ENCODE assay signal across 10 mouse cellular contexts in genomic region chr16:16854836-16855235, GRCm38 (mm10). TPM values are rescaled to one million over a fixed set of nuclear protein-coding genes. Genes with fewer than 3 reads are reported as not detected.
A peak's percentile ranks its signal among the peaks of the same experiment; 100 is the strongest.
DNase-seq lines count a peak whose midpoint lies in the region; ATAC-seq and TF ChIP-seq lines count a peak whose summit lies in the region.
"Had no signal": no experiment of that assay in that cellular context is flagged by ENCODE, and none has a peak within 500 bp of the region (broad histone marks: within the 10 kb centered on the region; RNA-seq: fewer than 3 reads in every experiment).

No protein-coding gene starts in this region.

- H3K79me3 ChIP-seq in C2C12 (ENCODE audit: low read depth) = no peaks in the 10 kb centered on the region

- peak; percentile 47 for TF ChIP-seq CTCF in hindbrain, postnatal 0 days (IDR thresholded peaks at IDR 0.05; ENCODE audit: low read depth)
- TF ChIP-seq CTCF in C2C12 (IDR thresholded peaks at IDR 0.05; ENCODE audit: control insufficient read depth, insufficient read depth, insufficient read length) = peak; percentile 1

- H3K4me1 ChIP-seq in hindbrain, postnatal 0 days (ENCODE audit: insufficient read depth, low read length) = no peaks in the 10 kb centered on the region
- H3K4me1 ChIP-seq in hindbrain, embryonic 14.5 days (replicated peaks; ENCODE audit: control insufficient read depth, insufficient read depth, low read length) = no peaks in the 10 kb centered on the region
- H3K4me1 ChIP-seq: embryonic facial prominence, embryonic 12.5 days; lung, embryonic 15.5 days had no signal

- no peaks in the 10 kb centered on the region for H3K9me3 ChIP-seq in hindbrain, postnatal 0 days (ENCODE audit: low read length)
- no peaks in the 10 kb centered on the region for H3K9me3 ChIP-seq in hindbrain, embryonic 14.5 days (ENCODE audit: control insufficient read depth, low read length)
- H3K9me3 ChIP-seq: embryonic facial prominence, embryonic 12.5 days; lung, embryonic 15.5 days had no signal

- H3K27me3 ChIP-seq in hindbrain, postnatal 0 days (ENCODE audit: insufficient read depth, low read length) = no peaks in the 10 kb centered on the region
- H3K27me3 ChIP-seq in hindbrain, embryonic 14.5 days (ENCODE audit: control insufficient read depth, insufficient read depth, low read length) = no peaks in the 10 kb centered on the region
- H3K27me3 ChIP-seq in C2C12 (ENCODE audit: control insufficient read depth, insufficient read depth, insufficient read length) = peaks cover 11% of the 10 kb centered on the region
- H3K27me3 ChIP-seq: embryonic facial prominence, embryonic 12.5 days; lung, embryonic 15.5 days had no signal

- no peak overlapping the region for H3K4me3 ChIP-seq in hindbrain, postnatal 0 days (ENCODE audit: low read length)
- H3K4me3 ChIP-seq in hindbrain, embryonic 14.5 days (replicated peaks; ENCODE audit: low read length) = no peak overlapping the region
- no peak overlapping the region for H3K4me3 ChIP-seq in C2C12 (ENCODE audit: insufficient read depth, poor library complexity, severe bottlenecking)
- H3K4me3 ChIP-seq: embryonic facial prominence, embryonic 12.5 days; lung, embryonic 15.5 days had no signal

- no peak overlapping the region for H3K27ac ChIP-seq in hindbrain, postnatal 0 days
- H3K27ac ChIP-seq in hindbrain, embryonic 14.5 days = no peak overlapping the region
- H3K27ac ChIP-seq: embryonic facial prominence, embryonic 12.5 days; lung, embryonic 15.5 days had no signal

- H3K4me2 ChIP-seq in hindbrain, postnatal 0 days (ENCODE audit: low read depth, low read length) = no peak overlapping the region
- H3K4me2 ChIP-seq in hindbrain, embryonic 14.5 days (replicated peaks) = no peak overlapping the region
- H3K4me2 ChIP-seq: embryonic facial prominence, embryonic 12.5 days; lung, embryonic 15.5 days had no signal

- no peaks in the 10 kb centered on the region for H3K36me3 ChIP-seq in hindbrain, postnatal 0 days (ENCODE audit: insufficient read depth, low read length)
- H3K36me3 ChIP-seq in hindbrain, embryonic 14.5 days (replicated peaks; ENCODE audit: control insufficient read depth, insufficient read depth) = no peaks in the 10 kb centered on the region
- H3K36me3 ChIP-seq in C2C12 (ENCODE audit: control insufficient read depth, insufficient read depth) = no peaks in the 10 kb centered on the region
- H3K36me3 ChIP-seq: embryonic facial prominence, embryonic 12.5 days; lung, embryonic 15.5 days had no signal

- 29% methylated on average over 6 of the region's 6 CpGs for WGBS in hindbrain, postnatal 0 days
- 33% methylated on average over 6 of the region's 6 CpGs for WGBS in hindbrain, embryonic 14.5 days

- H3ac ChIP-seq in C2C12 (ENCODE audit: control insufficient read depth, insufficient read length, low read depth) = no peak overlapping the region

- DNase-seq in hindbrain, postnatal 0 days (ENCODE audit: low spot score) = peak; percentile 7
- no peak for DNase-seq in hindbrain, embryonic 14.5 days (ENCODE audit: low spot score)
- peak; percentile 17 to 37 for DNase-seq in layer of hippocampus, postnatal 10 days (ENCODE audit: low spot score in 2 of 2)
- peak; percentile 64 for DNase-seq in retina, embryonic 14.5 days (ENCODE audit: low spot score)
- DNase-seq in cerebellum, adult 9-11 months = no peak

- ATAC-seq in hindbrain, postnatal 0 days = no peak
- no peak for ATAC-seq in hindbrain, embryonic 14.5 days (ENCODE audit: low FRiP score)
- ATAC-seq in activated CD4-positive, CD25-positive, alpha-beta regulatory T cell, adult 4 months = peak; percentile 69
- ATAC-seq in granulocyte monocyte progenitor cell, adult 5-6 weeks (replicated peaks; ENCODE audit: poor library complexity, severe bottlenecking) = peak; percentile 67

- H3K79me2 ChIP-seq in C2C12 (ENCODE audit: control insufficient read depth, insufficient read depth) = no peaks in the 10 kb centered on the region

- no peak overlapping the region for H3K9ac ChIP-seq in hindbrain, postnatal 0 days (replicated peaks; ENCODE audit: low read length)
- H3K9ac ChIP-seq in hindbrain, embryonic 14.5 days = no peak overlapping the region
- H3K9ac ChIP-seq: embryonic facial prominence, embryonic 12.5 days; lung, embryonic 15.5 days had no signal

TF ChIP-seq in C2C12, 6 proteins besides CTCF, POLR2A, EP300 and RAD21:
- TF ChIP-seq USF1 (IDR thresholded peaks at IDR 0.05; ENCODE audit: low read depth) = no peak
- no peak for TF ChIP-seq MYOD1 (IDR thresholded peaks at IDR 0.05; ENCODE audit: control insufficient read depth, insufficient read length, low read depth)
- TF ChIP-seq FOSL1 (IDR thresholded peaks at IDR 0.05; ENCODE audit: insufficient read depth, low read length, poor library complexity, severe bottlenecking) = no peak
- TF ChIP-seq MAX (IDR thresholded peaks at IDR 0.05) = no peak
- no peak for TF ChIP-seq CEBPB (IDR thresholded peaks at IDR 0.05; ENCODE audit: low read depth)
- TF ChIP-seq MYOG (IDR thresholded peaks at IDR 0.05; ENCODE audit: control insufficient read depth, extremely low read depth, insufficient read length) = no peak

RNA-seq across cellular contexts. Expression of gene Igll1, which starts 8.9 kb away (rescaled TPM):
- total RNA-seq in hindbrain, postnatal 0 days (2014; rRNA removed) = not detected in 2 replicates
- polyA plus RNA-seq in hindbrain, postnatal 0 days (2015; fragmentation: Nextera tagmentation; extraction: Ambion mirVana) = not detected in 2 replicates
- polyA plus RNA-seq in hindbrain, embryonic 14.5 days (2014; fragmentation: Nextera tagmentation; extraction: Ambion mirVana) = not detected in 2 replicates
- polyA plus RNA-seq in C2C12 (2012; fragmentation: generic; extraction: Trizol) = not detected
- polyA plus RNA-seq in activated CD4-positive, CD25-positive, alpha-beta regulatory T cell, adult 4 months (2017; shearing (Covaris generic)) = under 1 TPM in 1 of 2 experiments, not detected in 1; 0.15 TPM
- total RNA-seq in granulocyte monocyte progenitor cell, adult 5-6 weeks (2014; fragmentation: Nextera tagmentation) = 1.9 and 3.4 TPM in 2 replicates
- total RNA-seq in granulocyte monocyte progenitor cell, adult 5-6 weeks (2017) = 0.56 and 1.2 TPM in 2 replicates
- total RNA-seq in layer of hippocampus, postnatal 10 days (2021) = not detected
- polyA plus RNA-seq: embryonic facial prominence, embryonic 12.5 days had no signal

RNA-seq across cellular contexts. Expression of gene Top3b, which starts 15.7 kb away (rescaled TPM):
- 68.4 and 99.6 TPM in 2 replicates for total RNA-seq in hindbrain, postnatal 0 days (2014; rRNA removed)
- 70.0 and 73.8 TPM in 2 replicates for polyA plus RNA-seq in hindbrain, postnatal 0 days (2015; fragmentation: Nextera tagmentation; extraction: Ambion mirVana)
- 63.5 and 77.7 TPM in 2 replicates for polyA plus RNA-seq in hindbrain, embryonic 14.5 days (2014; fragmentation: Nextera tagmentation; extraction: Ambion mirVana)
- 41.0 TPM for polyA plus RNA-seq in C2C12 (2012; fragmentation: generic; extraction: Trizol)
- polyA plus RNA-seq in activated CD4-positive, CD25-positive, alpha-beta regulatory T cell, adult 4 months (2017; shearing (Covaris generic)) = 10 to 100 TPM; 41.5 to 52.3 TPM
- 128 and 150 TPM in 2 replicates for total RNA-seq in granulocyte monocyte progenitor cell, adult 5-6 weeks (2014; fragmentation: Nextera tagmentation)
- total RNA-seq in granulocyte monocyte progenitor cell, adult 5-6 weeks (2017) = 121 and 148 TPM in 2 replicates
- 10 to 100 TPM; 49.6 to 66.5 TPM for total RNA-seq in layer of hippocampus, postnatal 10 days (2021)

RNA-seq across cellular contexts. Expression of gene Vpreb1, which starts 15.8 kb away (rescaled TPM):
- not detected in 2 replicates for total RNA-seq in hindbrain, postnatal 0 days (2014; rRNA removed)
- polyA plus RNA-seq in hindbrain, postnatal 0 days (2015; fragmentation: Nextera tagmentation; extraction: Ambion mirVana) = 0.33 and 0.58 TPM in 2 replicates
- 0.80 TPM in 1 of 2 replicates, not detected in the other for polyA plus RNA-seq in hindbrain, embryonic 14.5 days (2014; fragmentation: Nextera tagmentation; extraction: Ambion mirVana)
- 0.56 TPM for polyA plus RNA-seq in C2C12 (2012; fragmentation: generic; extraction: Trizol)
- 1 to 10 TPM; 1.1 to 2.2 TPM for polyA plus RNA-seq in activated CD4-positive, CD25-positive, alpha-beta regulatory T cell, adult 4 months (2017; shearing (Covaris generic))
- total RNA-seq in granulocyte monocyte progenitor cell, adult 5-6 weeks (2014; fragmentation: Nextera tagmentation) = not detected in 2 replicates
- total RNA-seq in granulocyte monocyte progenitor cell, adult 5-6 weeks (2017) = 3.4 TPM in 1 of 2 replicates, not detected in the other
- total RNA-seq in layer of hippocampus, postnatal 10 days (2021) = under 1 TPM in 1 of 2 experiments, not detected in 1; 0.62 TPM

RNA-seq across cellular contexts. Expression of gene Spag6l, which starts 25.6 kb away (rescaled TPM):
- 19.0 and 20.7 TPM in 2 replicates for total RNA-seq in hindbrain, postnatal 0 days (2014; rRNA removed)
- polyA plus RNA-seq in hindbrain, postnatal 0 days (2015; fragmentation: Nextera tagmentation; extraction: Ambion mirVana) = 17.4 and 18.6 TPM in 2 replicates
- 18.3 and 21.6 TPM in 2 replicates for polyA plus RNA-seq in hindbrain, embryonic 14.5 days (2014; fragmentation: Nextera tagmentation; extraction: Ambion mirVana)
- not detected for polyA plus RNA-seq in C2C12 (2012; fragmentation: generic; extraction: Trizol)
- polyA plus RNA-seq in activated CD4-positive, CD25-positive, alpha-beta regulatory T cell, adult 4 months (2017; shearing (Covaris generic)) = under 1 TPM in 1 of 2 experiments, not detected in 1; 0.96 TPM
- total RNA-seq in granulocyte monocyte progenitor cell, adult 5-6 weeks (2014; fragmentation: Nextera tagmentation) = 0.60 and 4.9 TPM in 2 replicates
- total RNA-seq in granulocyte monocyte progenitor cell, adult 5-6 weeks (2017) = 0.52 and 1.8 TPM in 2 replicates
- 10 to 100 TPM; 13.1 to 13.8 TPM for total RNA-seq in layer of hippocampus, postnatal 10 days (2021)

RNA-seq across cellular contexts. Expression of gene Ppm1f, which starts 41.4 kb away (rescaled TPM):
- 32.2 and 37.9 TPM in 2 replicates for total RNA-seq in hindbrain, postnatal 0 days (2014; rRNA removed)
- 12.6 and 13.4 TPM in 2 replicates for polyA plus RNA-seq in hindbrain, postnatal 0 days (2015; fragmentation: Nextera tagmentation; extraction: Ambion mirVana)
- polyA plus RNA-seq in hindbrain, embryonic 14.5 days (2014; fragmentation: Nextera tagmentation; extraction: Ambion mirVana) = 20.3 and 22.1 TPM in 2 replicates
- 20.5 TPM for polyA plus RNA-seq in C2C12 (2012; fragmentation: generic; extraction: Trizol)
- 10 to 100 TPM in 1 of 2 experiments, 1 to 10 TPM in 1; 9.3 to 14.4 TPM for polyA plus RNA-seq in activated CD4-positive, CD25-positive, alpha-beta regulatory T cell, adult 4 months (2017; shearing (Covaris generic))
- 37.5 and 40.1 TPM in 2 replicates for total RNA-seq in granulocyte monocyte progenitor cell, adult 5-6 weeks (2014; fragmentation: Nextera tagmentation)
- 50.9 and 52.1 TPM in 2 replicates for total RNA-seq in granulocyte monocyte progenitor cell, adult 5-6 weeks (2017)
- total RNA-seq in layer of hippocampus, postnatal 10 days (2021) = 10 to 100 TPM; 24.5 to 24.7 TPM

Comparison
In these comparisons a context has a peak if more than half of its experiments do, and no peak if none do; other contexts are left out.
1. DNase-seq: peak in hindbrain, postnatal 0 days (single experiment), layer of hippocampus, postnatal 10 days (2 of 2) and retina, embryonic 14.5 days (single experiment); none in hindbrain, embryonic 14.5 days (single experiment) and cerebellum, adult 9-11 months (single experiment).
2. ATAC-seq: peak in activated CD4-positive, CD25-positive, alpha-beta regulatory T cell, adult 4 months (single experiment) and granulocyte monocyte progenitor cell, adult 5-6 weeks (single experiment); none in hindbrain, postnatal 0 days (single experiment) and hindbrain, embryonic 14.5 days (single experiment).